In the genomic region with DNA sequence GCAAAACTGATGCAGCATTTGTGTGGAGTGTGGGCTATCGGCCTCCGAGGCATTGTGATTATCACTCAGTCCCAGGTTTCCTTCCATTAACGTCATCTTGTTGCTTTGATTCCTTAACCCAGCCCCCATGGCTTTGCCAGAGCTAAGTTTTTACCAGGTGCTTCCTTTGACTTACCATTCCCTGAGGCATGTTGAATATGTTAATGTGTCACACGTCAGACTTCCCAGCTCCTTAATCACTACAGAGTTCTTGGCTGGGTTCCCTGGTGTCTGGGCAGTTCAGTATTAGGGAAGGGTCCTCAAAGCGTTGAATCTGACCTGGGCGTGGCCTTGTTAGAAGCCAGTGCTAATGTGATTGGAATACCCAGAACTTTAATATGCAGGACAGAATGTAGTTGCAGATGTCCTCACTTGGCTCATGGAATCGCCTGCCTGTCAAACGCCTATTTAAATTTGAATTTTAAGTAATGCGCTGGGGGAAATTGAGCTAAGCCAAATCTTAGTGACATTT, we compare ENCODE assay signal across 12 mouse cellular contexts. TPM values are rescaled to one million over a fixed set of nuclear protein-coding genes. Genes with fewer than 3 reads are reported as not detected.
DNase-seq lines count a peak whose midpoint lies in the region; ATAC-seq lines count a peak whose summit lies in the region.
"Had no signal": no experiment of that assay in that cellular context is flagged by ENCODE, and none has a peak within 500 bp of the region (broad histone marks: within the 10 kb centered on the region; RNA-seq: fewer than 3 reads in every experiment).

No protein-coding gene starts in this region.

- H3K27ac ChIP-seq in heart, embryonic 11.5 days (ENCODE audit: low read depth, low read length): peak overlapping the region; percentile 82; the same call in 1 of the 2 replicates
- H3K27ac ChIP-seq in kidney, embryonic 15.5 days: peak overlapping the region; percentile 80
- H3K27ac ChIP-seq: liver, embryonic 13.5 days had no signal

- no peaks in the 10 kb centered on the region for H3K9me3 ChIP-seq in heart, embryonic 11.5 days (replicated peaks; ENCODE audit: control insufficient read depth, low read length)
- H3K9me3 ChIP-seq in kidney, embryonic 15.5 days (replicated peaks): no peaks in the 10 kb centered on the region
- H3K9me3 ChIP-seq: liver, embryonic 13.5 days had no signal

- peak; percentile 42 to 55 for DNase-seq in cerebellum, postnatal 10 days
- DNase-seq in cerebellum, adult 9-11 months: no peak
- peak; percentile 36 for DNase-seq in ES-CJ7 (ENCODE audit: low read depth, low spot score)
- DNase-seq in embryo, embryonic 9.5 days (ENCODE audit: extremely low spot score): no peak
- no peak for DNase-seq in cerebellum, postnatal 36 days
- no peak for DNase-seq in adrenal gland, adult (ENCODE audit: inconsistent age in 2 of 2, low spot score in 1 of 2)
- DNase-seq: cerebellum, adult 9-10 months; liver, embryonic 13.5 days; thymus, postnatal 4 days had no signal

- no peak; the same call in 1 of the 2 replicates for ATAC-seq in heart, embryonic 11.5 days (replicated peaks; ENCODE audit: insufficient number of reproducible peaks, low FRiP score, low TSS enrichment)
- peak; percentile 26; the same call in 1 of the 2 replicates for ATAC-seq in kidney, embryonic 15.5 days (replicated peaks; ENCODE audit: low FRiP score)
- ATAC-seq: Patski had no signal

- 58% methylated on average over 9 of the region's 9 CpGs for WGBS in heart, embryonic 11.5 days (ENCODE audit: insufficient replicate concordance)
- 60% methylated on average over 9 of the region's 9 CpGs for whole genome bisulfite sequencing in kidney, embryonic 15.5 days

- no peaks in the 10 kb centered on the region for H3K27me3 ChIP-seq in heart, embryonic 11.5 days (ENCODE audit: control insufficient read depth, insufficient read depth, low read length)
- H3K27me3 ChIP-seq in kidney, embryonic 15.5 days: no peaks in the 10 kb centered on the region
- H3K27me3 ChIP-seq: liver, embryonic 13.5 days; Patski had no signal

- peaks cover 63% of the 10 kb centered on the region for H3K4me1 ChIP-seq in heart, embryonic 11.5 days (ENCODE audit: control insufficient read depth, insufficient read depth, low read length)
- peaks cover 70% of the 10 kb centered on the region for H3K4me1 ChIP-seq in kidney, embryonic 15.5 days

- H3K9ac ChIP-seq in heart, embryonic 11.5 days (ENCODE audit: low read depth, low read length): no peak overlapping the region
- no peak overlapping the region for H3K9ac ChIP-seq in kidney, embryonic 15.5 days
- H3K9ac ChIP-seq: liver, embryonic 13.5 days had no signal

- no peak overlapping the region for H3K4me3 ChIP-seq in heart, embryonic 11.5 days (ENCODE audit: low read depth, low read length)
- H3K4me3 ChIP-seq in kidney, embryonic 15.5 days (replicated peaks): no peak overlapping the region
- H3K4me3 ChIP-seq: liver, embryonic 13.5 days had no signal

- no peaks in the 10 kb centered on the region for H3K36me3 ChIP-seq in heart, embryonic 11.5 days (ENCODE audit: control insufficient read depth, insufficient read depth, low read length)
- H3K36me3 ChIP-seq in kidney, embryonic 15.5 days: peaks cover 11% of the 10 kb centered on the region; the same call in 1 of the 2 replicates
- H3K36me3 ChIP-seq: liver, embryonic 13.5 days had no signal

- H3K4me2 ChIP-seq in heart, embryonic 11.5 days: peak overlapping the region; percentile 31; the same call in 1 of the 2 replicates
- 0 out of 2 replicates have a peak overlapping the region, but pooled peaks have one; percentile 29 for H3K4me2 ChIP-seq in kidney, embryonic 15.5 days
- H3K4me2 ChIP-seq: liver, embryonic 13.5 days had no signal

RNA-seq across cellular contexts. Expression of a gene that starts 23.6 kb away (rescaled TPM):
- polyA plus RNA-seq in heart, embryonic 11.5 days (2014; fragmentation: Nextera tagmentation; extraction: Ambion mirVana): 14.3 and 16.7 TPM in 2 replicates
- polyA plus RNA-seq in kidney, embryonic 15.5 days (2015; fragmentation: Nextera tagmentation; extraction: Ambion mirVana): 18.6 and 19.4 TPM in 2 replicates

RNA-seq across cellular contexts. Expression of a gene that starts 51.1 kb away (rescaled TPM):
- 18.1 and 21.2 TPM in 2 replicates for polyA plus RNA-seq in heart, embryonic 11.5 days (2014; fragmentation: Nextera tagmentation; extraction: Ambion mirVana)
- polyA plus RNA-seq in kidney, embryonic 15.5 days (2015; fragmentation: Nextera tagmentation; extraction: Ambion mirVana): 25.3 and 26.0 TPM in 2 replicates

Comparison
In these comparisons a context has a peak if more than half of its experiments do, and no peak if none do; other contexts are left out.
1. DNase-seq: peak in cerebellum, postnatal 10 days (2 of 2) and ES-CJ7 (single experiment); none in cerebellum, adult 9-11 months (single experiment), embryo, embryonic 9.5 days (single experiment), cerebellum, postnatal 36 days (0 of 2) and adrenal gland, adult (0 of 2).